Mouse (Mus musculus): ENCODE measurements around the gene Txndc2. TPM values are rescaled to one million over a fixed set of nuclear protein-coding genes. Genes with fewer than 3 reads are reported as not detected.
A peak's percentile ranks its signal among the peaks of the same experiment; 100 is the strongest.

The Txndc2 gene
- polyA plus RNA-seq, 1 experiment: 0.21 TPM

- TF ChIP-seq POLR2A (IDR thresholded peaks at IDR 0.05; ENCODE audit: borderline replicate concordance, insufficient read depth, low read length) (no peak), CTCF (IDR thresholded peaks at IDR 0.05; ENCODE audit: borderline replicate concordance, insufficient read depth, low read depth, low read length) (no peak)
- Histone ChIP-seq H3K27ac (ENCODE audit: insufficient read depth, low read length) (no peak overlapping the region), H3K27me3 (ENCODE audit: control insufficient read depth, insufficient read depth, low read length) (no peaks in the 10 kb centered on the region), H3K4me1 (ENCODE audit: control insufficient read depth, insufficient read depth, low read length) (peaks cover 8% of the 10 kb centered on the region), H3K4me3 (replicated peaks; ENCODE audit: insufficient read depth, low read depth, low read length) (no peak overlapping the region)
- no peak for DNase-seq
- WGBS: 48% methylated on average over 6 of the region's 6 CpGs
These were observed 8.6 kb upstream of the Txndc2 start for GRCm38 (mm10) chr17:65650598-65650997.

GRCm38 (mm10) chr17:65649175-65649493 lies 7.2 kb upstream of the Txndc2 start:
- Histone ChIP-seq H3K4me3 (replicated peaks; ENCODE audit: insufficient read depth, low read depth, low read length) (no peak overlapping the region), H3K4me1 (ENCODE audit: control insufficient read depth, insufficient read depth, low read length) (peaks cover 8% of the 10 kb centered on the region), H3K27me3 (ENCODE audit: control insufficient read depth, insufficient read depth, low read length) (no peaks in the 10 kb centered on the region), H3K27ac (ENCODE audit: insufficient read depth, low read length) (no peak overlapping the region)
- WGBS: 100% methylated on average over 2 of the region's 2 CpGs
- DNase-seq: no peak
- TF ChIP-seq CTCF (IDR thresholded peaks at IDR 0.05; ENCODE audit: borderline replicate concordance, insufficient read depth, low read depth, low read length) (no peak), POLR2A (IDR thresholded peaks at IDR 0.05; ENCODE audit: borderline replicate concordance, insufficient read depth, low read length) (no peak)

- peak in 1 of 2 experiments; percentile 18 for DNase-seq
- no peak overlapping the region for H3K4me3 ChIP-seq (replicated peaks; ENCODE audit: insufficient read depth, low read depth, low read length)
- no peaks in the 10 kb centered on the region for H3K27me3 ChIP-seq (ENCODE audit: control insufficient read depth, insufficient read depth, low read length)
- H3K27ac ChIP-seq (ENCODE audit: insufficient read depth, low read length): no peak overlapping the region
- H3K4me1 ChIP-seq (ENCODE audit: control insufficient read depth, insufficient read depth, low read length): peaks cover 8% of the 10 kb centered on the region
- TF ChIP-seq CTCF (IDR thresholded peaks at IDR 0.05; ENCODE audit: borderline replicate concordance, insufficient read depth, low read depth, low read length) (no peak), POLR2A (IDR thresholded peaks at IDR 0.05; ENCODE audit: borderline replicate concordance, insufficient read depth, low read length) (no peak)
- 67% methylated on average over 9 of the region's 9 CpGs for WGBS
These were observed 6.6 kb upstream of the Txndc2 start for GRCm38 (mm10) chr17:65648371-65649174.

GRCm38 (mm10) chr17:65647961-65648360 lies 6.0 kb upstream of the Txndc2 start:
- H3K27me3 ChIP-seq (ENCODE audit: control insufficient read depth, insufficient read depth, low read length): no peaks in the 10 kb centered on the region
- H3K4me1 ChIP-seq (ENCODE audit: control insufficient read depth, insufficient read depth, low read length): peaks cover 8% of the 10 kb centered on the region
- TF ChIP-seq POLR2A (IDR thresholded peaks at IDR 0.05; ENCODE audit: borderline replicate concordance, insufficient read depth, low read length): no peak
- TF ChIP-seq CTCF (IDR thresholded peaks at IDR 0.05; ENCODE audit: borderline replicate concordance, insufficient read depth, low read depth, low read length): no peak
- no peak overlapping the region for H3K27ac ChIP-seq (ENCODE audit: insufficient read depth, low read length)
- no peak overlapping the region for H3K4me3 ChIP-seq (replicated peaks; ENCODE audit: insufficient read depth, low read depth, low read length)
- no peak for DNase-seq
- WGBS: 55% methylated on average over 5 of the region's 5 CpGs

GRCm38 (mm10) chr17:65647226-65647625 lies 5.3 kb upstream of the Txndc2 start:
- Histone ChIP-seq H3K4me1 (ENCODE audit: control insufficient read depth, insufficient read depth, low read length) (peaks cover 13% of the 10 kb centered on the region), H3K4me3 (replicated peaks; ENCODE audit: insufficient read depth, low read depth, low read length) (no peak overlapping the region), H3K27ac (ENCODE audit: insufficient read depth, low read length) (no peak overlapping the region), H3K27me3 (ENCODE audit: control insufficient read depth, insufficient read depth, low read length) (no peaks in the 10 kb centered on the region)
- no peak for DNase-seq
- no peak for TF ChIP-seq CTCF (IDR thresholded peaks at IDR 0.05; ENCODE audit: borderline replicate concordance, insufficient read depth, low read depth, low read length)
- TF ChIP-seq POLR2A (IDR thresholded peaks at IDR 0.05; ENCODE audit: borderline replicate concordance, insufficient read depth, low read length): no peak
- 76% methylated on average over 6 of the region's 6 CpGs for WGBS

GRCm38 (mm10) chr17:65643579-65643978 lies 1.6 kb upstream of the Txndc2 start:
- no peak for DNase-seq
- Histone ChIP-seq H3K27me3 (ENCODE audit: control insufficient read depth, insufficient read depth, low read length) (no peaks in the 10 kb centered on the region), H3K27ac (ENCODE audit: insufficient read depth, low read length) (no peak overlapping the region), H3K4me3 (replicated peaks; ENCODE audit: insufficient read depth, low read depth, low read length) (no peak overlapping the region), H3K4me1 (ENCODE audit: control insufficient read depth, insufficient read depth, low read length) (peaks cover 9% of the 10 kb centered on the region)
- 95% methylated on average over 5 of the region's 5 CpGs for WGBS
- TF ChIP-seq POLR2A (IDR thresholded peaks at IDR 0.05; ENCODE audit: borderline replicate concordance, insufficient read depth, low read length) (no peak), CTCF (IDR thresholded peaks at IDR 0.05; ENCODE audit: borderline replicate concordance, insufficient read depth, low read depth, low read length) (no peak)

- Histone ChIP-seq H3K4me1 (ENCODE audit: control insufficient read depth, insufficient read depth, low read length) (peaks cover 5% of the 10 kb centered on the region), H3K27me3 (ENCODE audit: control insufficient read depth, insufficient read depth, low read length) (no peaks in the 10 kb centered on the region), H3K4me3 (replicated peaks; ENCODE audit: insufficient read depth, low read depth, low read length) (no peak overlapping the region), H3K27ac (ENCODE audit: insufficient read depth, low read length) (no peak overlapping the region)
- WGBS: 40% methylated on average over 10 of the region's 10 CpGs
- no peak for TF ChIP-seq CTCF (IDR thresholded peaks at IDR 0.05; ENCODE audit: borderline replicate concordance, insufficient read depth, low read depth, low read length)
- no peak for TF ChIP-seq POLR2A (IDR thresholded peaks at IDR 0.05; ENCODE audit: borderline replicate concordance, insufficient read depth, low read length)
- DNase-seq: peak; percentile 14 to 28
These were observed 1.1 kb upstream of the Txndc2 start for GRCm38 (mm10) chr17:65643051-65643521.

- TF ChIP-seq POLR2A (IDR thresholded peaks at IDR 0.05; ENCODE audit: borderline replicate concordance, insufficient read depth, low read length) (no peak), CTCF (IDR thresholded peaks at IDR 0.05; ENCODE audit: borderline replicate concordance, insufficient read depth, low read depth, low read length) (no peak)
- 45% methylated on average over 5 of the region's 5 CpGs for WGBS
- Histone ChIP-seq H3K27me3 (ENCODE audit: control insufficient read depth, insufficient read depth, low read length) (no peaks in the 10 kb centered on the region), H3K4me3 (replicated peaks; ENCODE audit: insufficient read depth, low read depth, low read length) (no peak overlapping the region), H3K27ac (ENCODE audit: insufficient read depth, low read length) (no peak overlapping the region), H3K4me1 (ENCODE audit: control insufficient read depth, insufficient read depth, low read length) (peaks cover 5% of the 10 kb centered on the region; the same call in 1 of the 2 replicates)
- DNase-seq: peak; percentile 15 to 28
These were observed 617 bp upstream of the Txndc2 start for GRCm38 (mm10) chr17:65642578-65642991.
